Mouse (Mus musculus) lung, postnatal 0 days (tissue): ENCODE data around the gene Etv6.

Experiments
- CTCF ChIP-seq: IDR thresholded peaks from 2 replicates; pipeline ENCODE4 v1.5.1; 2016; ENCODE audit warnings: antibody characterized with exemption, mild to moderate bottlenecking
- EP300 ChIP-seq: IDR thresholded peaks from 2 replicates; pipeline ENCODE4 v1.6.1; 2016; ENCODE audit warnings: antibody characterized with exemption, mild to moderate bottlenecking, control low read depth

DNA sequence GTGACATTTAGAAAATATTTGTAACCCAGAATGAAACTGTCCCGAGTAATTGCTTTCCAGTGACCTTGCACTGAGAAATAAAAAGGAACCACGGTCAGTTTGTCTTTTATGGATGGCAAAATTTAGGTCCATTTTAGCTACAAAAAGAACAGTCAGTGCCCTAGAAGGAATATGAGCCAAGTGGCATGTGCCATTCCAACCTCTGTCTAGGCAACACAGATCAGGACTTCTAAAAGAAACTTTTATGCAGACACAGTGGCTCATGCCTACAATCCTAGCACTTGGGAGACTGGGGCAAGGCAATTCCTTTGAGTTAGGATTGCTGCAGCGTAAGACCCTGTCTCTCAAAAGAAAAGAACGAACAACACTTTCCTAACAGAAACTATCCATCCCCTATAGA is 208.6 kb downstream of the Etv6 start:
- TF ChIP-seq CTCF (no peak), EP300 (no peak)
